Mouse (Mus musculus): ENCODE results near the gene Sh2d3c. TPM values are rescaled to one million over a fixed set of nuclear protein-coding genes. Genes with fewer than 3 reads are reported as not detected.

Gene Sh2d3c
- polyA plus RNA-seq, 1 experiment from 2014 or later, result 33.7 TPM

- ATAC-seq (replicated peaks; ENCODE audit: low FRiP score), result no peak
- whole genome bisulfite sequencing, result 88% methylated on average over 11 of the region's 11 CpGs
- H3K4me2 ChIP-seq (ENCODE audit: low read depth, low read length, severe bottlenecking), result no peak overlapping the region
Measured at GRCm38 (mm10) chr2:32691041-32691440, 29.8 kb upstream of the Sh2d3c start.

GRCm38 (mm10) chr2:32692496-32692895 lies 28.4 kb upstream of the Sh2d3c start:
- Histone ChIP-seq H3K4me3 (ENCODE audit: low read depth, low read length) (no peak overlapping the region), H3K27ac (ENCODE audit: low read depth, low read length) (no peak overlapping the region), H3K9me3 (ENCODE audit: control insufficient read depth, low read length) (no peaks in the 10 kb centered on the region), H3K36me3 (ENCODE audit: control insufficient read depth, insufficient read depth, low read length) (no peaks in the 10 kb centered on the region; the same call in 1 of the 2 replicates), H3K9ac (ENCODE audit: low read length) (no peak overlapping the region), H3K4me1 (replicated peaks; ENCODE audit: control insufficient read depth, insufficient read depth, low read length) (peaks cover 4% of the 10 kb centered on the region; the same call in 1 of the 2 replicates), H3K4me2 (ENCODE audit: low read depth, low read length, severe bottlenecking) (no peak overlapping the region), H3K27me3 (ENCODE audit: control insufficient read depth, insufficient read depth, low read length) (no peaks in the 10 kb centered on the region)
- 93% methylated on average over 14 of the region's 14 CpGs for WGBS
- ATAC-seq (replicated peaks; ENCODE audit: low FRiP score) (no peak), DNase-seq (ENCODE audit: low spot score) (no peak)

More at GRCm38 (mm10) chr2:32691041-32691440, 29.8 kb upstream of the Sh2d3c start:
- no peak overlapping the region for H3K27ac ChIP-seq (ENCODE audit: low read depth, low read length)
- no peak for DNase-seq (ENCODE audit: low spot score)
- no peak overlapping the region for H3K9ac ChIP-seq (ENCODE audit: low read length)
- peaks cover 4% of the 10 kb centered on the region; the same call in 1 of the 2 replicates for H3K4me1 ChIP-seq (replicated peaks; ENCODE audit: control insufficient read depth, insufficient read depth, low read length)
- no peak overlapping the region for H3K4me3 ChIP-seq (ENCODE audit: low read depth, low read length)
- H3K9me3 ChIP-seq (ENCODE audit: control insufficient read depth, low read length), result no peaks in the 10 kb centered on the region
- no peaks in the 10 kb centered on the region; the same call in 1 of the 2 replicates for H3K36me3 ChIP-seq (ENCODE audit: control insufficient read depth, insufficient read depth, low read length)
- no peaks in the 10 kb centered on the region for H3K27me3 ChIP-seq (ENCODE audit: control insufficient read depth, insufficient read depth, low read length)

- Histone ChIP-seq H3K27me3 (ENCODE audit: control insufficient read depth, insufficient read depth, low read length) (no peaks in the 10 kb centered on the region), H3K4me1 (replicated peaks; ENCODE audit: control insufficient read depth, insufficient read depth, low read length) (peaks cover 4% of the 10 kb centered on the region; the same call in 1 of the 2 replicates), H3K4me2 (ENCODE audit: low read depth, low read length, severe bottlenecking) (peak overlapping the region; percentile 93), H3K9ac (ENCODE audit: low read length) (peak overlapping the region; percentile 83), H3K9me3 (ENCODE audit: control insufficient read depth, low read length) (no peaks in the 10 kb centered on the region), H3K27ac (ENCODE audit: low read depth, low read length) (no peak overlapping the region), H3K4me3 (ENCODE audit: low read depth, low read length) (peak overlapping the region; percentile 75), H3K36me3 (ENCODE audit: control insufficient read depth, insufficient read depth, low read length) (no peaks in the 10 kb centered on the region)
- WGBS, result 23% methylated on average over 7 of the region's 7 CpGs
- ATAC-seq (replicated peaks; ENCODE audit: low FRiP score), result no peak
- no peak for DNase-seq (ENCODE audit: low spot score)
Measured at GRCm38 (mm10) chr2:32693282-32693681, 27.6 kb upstream of the Sh2d3c start.

GRCm38 (mm10) chr2:32693823-32694411 lies 26.9 kb upstream of the Sh2d3c start:
- Histone ChIP-seq H3K27me3 (ENCODE audit: control insufficient read depth, insufficient read depth, low read length) (no peaks in the 10 kb centered on the region), H3K4me3 (ENCODE audit: low read depth, low read length) (peak overlapping the region; percentile 75), H3K9me3 (ENCODE audit: control insufficient read depth, low read length) (no peaks in the 10 kb centered on the region), H3K4me2 (ENCODE audit: low read depth, low read length, severe bottlenecking) (peak overlapping the region; percentile 93), H3K36me3 (ENCODE audit: control insufficient read depth, insufficient read depth, low read length) (no peaks in the 10 kb centered on the region), H3K4me1 (replicated peaks; ENCODE audit: control insufficient read depth, insufficient read depth, low read length) (peaks cover 4% of the 10 kb centered on the region; the same call in 1 of the 2 replicates), H3K27ac (ENCODE audit: low read depth, low read length) (peak overlapping the region; percentile 46; the same call in 1 of the 2 replicates), H3K9ac (ENCODE audit: low read length) (peak overlapping the region; percentile 83)
- under 1% methylated on average over 51 of the region's 51 CpGs for WGBS
- ATAC-seq (replicated peaks; ENCODE audit: low FRiP score), result peak; percentile 99
- DNase-seq (ENCODE audit: low spot score), result peak; percentile 98

GRCm38 (mm10) chr2:32694691-32695090 lies 26.2 kb upstream of the Sh2d3c start:
- Histone ChIP-seq H3K27me3 (ENCODE audit: control insufficient read depth, insufficient read depth, low read length) (no peaks in the 10 kb centered on the region), H3K4me3 (ENCODE audit: low read depth, low read length) (peak overlapping the region; percentile 75; the same call in 1 of the 2 replicates), H3K4me2 (ENCODE audit: low read depth, low read length, severe bottlenecking) (peak overlapping the region; percentile 93; the same call in 1 of the 2 replicates), H3K4me1 (replicated peaks; ENCODE audit: control insufficient read depth, insufficient read depth, low read length) (peaks cover 4% of the 10 kb centered on the region; the same call in 1 of the 2 replicates), H3K9me3 (ENCODE audit: control insufficient read depth, low read length) (no peaks in the 10 kb centered on the region), H3K9ac (ENCODE audit: low read length) (peak overlapping the region; percentile 59; the same call in 1 of the 2 replicates), H3K36me3 (ENCODE audit: control insufficient read depth, insufficient read depth, low read length) (no peaks in the 10 kb centered on the region), H3K27ac (ENCODE audit: low read depth, low read length) (no peak overlapping the region)
- WGBS, result 88% methylated on average over 12 of the region's 12 CpGs
- DNase-seq (ENCODE audit: low spot score) (no peak), ATAC-seq (replicated peaks; ENCODE audit: low FRiP score) (no peak)

- H3K27me3 ChIP-seq (ENCODE audit: control insufficient read depth, insufficient read depth, low read length), result no peaks in the 10 kb centered on the region
- no peaks in the 10 kb centered on the region for H3K4me1 ChIP-seq (replicated peaks; ENCODE audit: control insufficient read depth, insufficient read depth, low read length)
- peaks cover 7% of the 10 kb centered on the region; the same call in 1 of the 2 replicates for H3K36me3 ChIP-seq (ENCODE audit: control insufficient read depth, insufficient read depth, low read length)
- WGBS, result 87% methylated on average over 6 of the region's 6 CpGs
- no peak for ATAC-seq (replicated peaks; ENCODE audit: low FRiP score)
- H3K27ac ChIP-seq (ENCODE audit: low read depth, low read length), result no peak overlapping the region
- H3K4me3 ChIP-seq (ENCODE audit: low read depth, low read length), result no peak overlapping the region
- H3K4me2 ChIP-seq (ENCODE audit: low read depth, low read length, severe bottlenecking), result no peak overlapping the region
- no peak overlapping the region for H3K9ac ChIP-seq (ENCODE audit: low read length)
- DNase-seq (ENCODE audit: low spot score), result no peak
- H3K9me3 ChIP-seq (ENCODE audit: control insufficient read depth, low read length), result no peaks in the 10 kb centered on the region
Measured at GRCm38 (mm10) chr2:32699680-32700079, 21.2 kb upstream of the Sh2d3c start.

GRCm38 (mm10) chr2:32700966-32701743 lies 19.7 kb upstream of the Sh2d3c start:
- H3K4me1 ChIP-seq (replicated peaks; ENCODE audit: control insufficient read depth, insufficient read depth, low read length), result no peaks in the 10 kb centered on the region
- 90% methylated on average over 14 of the region's 14 CpGs for WGBS
- no peak overlapping the region for H3K4me3 ChIP-seq (ENCODE audit: low read depth, low read length)
- no peak overlapping the region for H3K27ac ChIP-seq (ENCODE audit: low read depth, low read length)
- DNase-seq (ENCODE audit: low spot score), result no peak
- no peaks in the 10 kb centered on the region for H3K9me3 ChIP-seq (ENCODE audit: control insufficient read depth, low read length)
- no peak overlapping the region for H3K4me2 ChIP-seq (ENCODE audit: low read depth, low read length, severe bottlenecking)
- no peak overlapping the region for H3K9ac ChIP-seq (ENCODE audit: low read length)
- ATAC-seq (replicated peaks; ENCODE audit: low FRiP score), result no peak
- H3K36me3 ChIP-seq (ENCODE audit: control insufficient read depth, insufficient read depth, low read length), result peaks cover 10% of the 10 kb centered on the region; the same call in 1 of the 2 replicates
- no peaks in the 10 kb centered on the region for H3K27me3 ChIP-seq (ENCODE audit: control insufficient read depth, insufficient read depth, low read length)

- Histone ChIP-seq H3K4me3 (ENCODE audit: low read depth, low read length) (no peak overlapping the region), H3K4me1 (replicated peaks; ENCODE audit: control insufficient read depth, insufficient read depth, low read length) (no peaks in the 10 kb centered on the region), H3K9ac (ENCODE audit: low read length) (no peak overlapping the region), H3K36me3 (ENCODE audit: control insufficient read depth, insufficient read depth, low read length) (peaks cover 17% of the 10 kb centered on the region; the same call in 1 of the 2 replicates), H3K4me2 (ENCODE audit: low read depth, low read length, severe bottlenecking) (no peak overlapping the region), H3K27ac (ENCODE audit: low read depth, low read length) (no peak overlapping the region), H3K9me3 (ENCODE audit: control insufficient read depth, low read length) (no peaks in the 10 kb centered on the region), H3K27me3 (ENCODE audit: control insufficient read depth, insufficient read depth, low read length) (no peaks in the 10 kb centered on the region)
- no peak for DNase-seq (ENCODE audit: low spot score)
- no peak for ATAC-seq (replicated peaks; ENCODE audit: low FRiP score)
- 97% methylated on average over 8 of the region's 8 CpGs for WGBS
Measured at GRCm38 (mm10) chr2:32703046-32703445, 17.8 kb upstream of the Sh2d3c start.
